Mouse (Mus musculus) kidney, postnatal 14 days (tissue): Measurements from ENCODE around the gene Slk.

Experiments
- DNase-seq: peaks from one replicate; pipeline ENCODE4 v3.0.0; 2022; ENCODE audit warnings: mixed read lengths

Gene Slk

GRCm38 (mm10) chr19:47579225-47579787 lies at the start of gene Slk:
Slk (plus strand) TSS chr19:47579678.
- peak; percentile 92 for DNase-seq

- no peak for DNase-seq
Measured at GRCm38 (mm10) chr19:47531309-47531708, 48.2 kb upstream of the Slk start.

- no peak for DNase-seq
Measured at GRCm38 (mm10) chr19:47532449-47532848, 47.0 kb upstream of the Slk start.

DNA sequence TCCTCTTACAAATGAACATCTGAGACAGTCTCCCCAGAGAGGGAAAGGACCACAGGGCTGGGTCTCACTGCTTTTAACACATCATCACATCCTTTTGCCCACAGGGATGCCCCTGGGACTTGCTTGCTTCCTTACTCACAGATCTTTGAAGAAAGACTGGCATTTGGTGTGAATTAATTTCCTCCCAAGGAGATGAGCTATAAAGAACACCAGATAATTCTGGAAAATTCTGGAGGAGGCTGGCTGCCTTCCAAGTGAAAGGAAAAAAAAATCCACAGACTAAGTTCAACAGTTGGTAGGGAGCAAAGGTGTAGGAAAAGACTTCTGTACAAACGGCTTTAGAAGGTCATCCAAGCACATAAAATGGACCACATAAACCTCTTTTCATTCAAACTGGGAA lies 45.3 kb upstream of the Slk start:
- DNase-seq: peak; percentile 66

DNA sequence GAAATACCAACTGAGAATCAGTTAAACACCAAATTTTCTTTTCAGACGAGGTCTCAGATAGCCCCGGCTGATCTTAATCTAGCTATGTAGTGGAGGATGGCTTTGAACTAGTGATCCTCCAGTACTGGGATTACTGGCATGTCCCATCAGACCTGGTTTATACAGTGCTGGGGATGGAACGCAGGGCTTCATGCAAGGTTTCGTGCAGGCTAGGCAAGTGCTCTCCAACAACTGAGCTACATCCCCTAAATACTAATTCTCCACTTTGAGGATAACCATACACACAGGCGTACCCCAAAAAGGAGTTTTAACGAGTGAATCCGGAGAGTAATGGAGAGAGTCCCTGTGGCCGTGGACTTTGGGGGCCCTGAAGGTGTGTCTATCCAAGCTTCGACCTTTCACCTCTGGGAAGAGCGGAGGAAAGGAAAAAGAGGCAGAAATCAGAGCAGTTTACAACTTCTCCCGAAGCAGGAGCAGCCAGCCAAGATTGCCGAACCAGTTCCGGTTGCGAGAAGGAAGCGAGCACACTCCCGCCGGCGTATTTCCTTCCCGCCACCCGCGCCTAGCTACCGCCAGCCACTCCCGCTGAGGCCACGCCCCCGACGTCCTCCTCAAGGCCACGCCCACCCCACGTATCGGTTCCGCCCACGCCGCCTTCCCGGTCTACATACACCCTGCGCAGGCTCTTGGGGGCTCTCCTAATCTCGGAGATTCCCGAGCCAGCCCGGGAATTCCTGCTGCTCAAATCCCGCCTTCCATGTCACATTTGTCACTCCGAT lies 42.8 kb upstream of the Slk start:
- DNase-seq: peak; percentile 99

GRCm38 (mm10) chr19:47537300-47537792 lies 42.1 kb upstream of the Slk start, which contains the start of gene Stn1:
Stn1 (minus strand) TSS chr19:47537507.
- DNase-seq: no peak

- no peak for DNase-seq
Measured at GRCm38 (mm10) chr19:47537879-47538278, 41.6 kb upstream of the Slk start.

DNA sequence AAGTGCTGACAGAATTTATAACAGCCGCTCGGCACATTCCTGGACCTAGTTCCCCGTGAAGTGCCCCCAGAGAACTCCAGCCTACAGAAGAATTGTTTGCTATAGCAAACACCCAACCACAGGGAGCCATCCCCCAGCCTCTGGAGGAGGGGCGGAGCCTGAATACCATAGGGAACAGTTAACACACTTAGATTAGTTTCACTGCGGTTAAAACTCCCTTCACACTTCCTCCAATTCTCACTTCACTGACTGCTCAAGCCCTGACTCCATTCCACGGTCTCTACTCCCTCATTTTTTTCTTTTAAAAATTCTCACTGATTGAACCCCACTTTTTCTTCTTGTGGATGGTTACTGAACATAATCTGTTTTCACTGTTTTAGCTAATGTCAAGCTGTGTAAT lies 40.7 kb upstream of the Slk start:
- DNase-seq: peak; percentile 36

- no peak for DNase-seq
Measured at GRCm38 (mm10) chr19:47542441-47542840, 37.0 kb upstream of the Slk start.

- DNase-seq: no peak
Measured at GRCm38 (mm10) chr19:47545055-47545454, 34.4 kb upstream of the Slk start.

- no peak for DNase-seq
Measured at GRCm38 (mm10) chr19:47545528-47545927, 34.0 kb upstream of the Slk start.

DNA sequence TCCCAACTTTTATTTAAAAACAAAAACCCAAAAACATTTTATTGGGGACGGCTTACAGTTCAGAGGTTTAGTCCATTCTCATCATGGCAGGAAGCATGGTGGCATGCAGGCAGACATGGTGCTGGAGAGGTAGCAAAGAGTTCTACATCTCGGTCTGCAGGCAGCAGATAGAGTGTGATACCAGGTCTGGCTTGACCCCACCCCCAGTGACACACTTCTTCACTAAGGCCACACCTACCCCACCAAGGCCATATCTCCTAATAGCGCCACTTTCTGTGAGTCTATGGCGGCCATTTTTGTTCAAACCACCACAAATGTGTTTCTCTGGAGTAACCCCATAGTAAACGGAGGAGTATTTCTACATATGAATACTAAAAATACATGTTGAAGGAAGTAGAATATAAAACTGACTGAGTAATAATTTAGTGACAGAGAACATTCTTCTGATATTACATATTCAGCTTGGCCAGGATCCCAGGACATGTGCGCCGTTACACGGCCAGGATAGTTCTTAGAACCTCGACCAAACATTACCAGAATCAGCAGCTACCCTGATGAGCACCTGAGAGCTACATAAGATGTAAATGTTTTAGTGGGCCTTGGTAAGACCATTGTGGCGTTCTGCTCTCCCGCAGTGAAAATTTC lies 30.9 kb upstream of the Slk start:
- DNase-seq: no peak

DNA sequence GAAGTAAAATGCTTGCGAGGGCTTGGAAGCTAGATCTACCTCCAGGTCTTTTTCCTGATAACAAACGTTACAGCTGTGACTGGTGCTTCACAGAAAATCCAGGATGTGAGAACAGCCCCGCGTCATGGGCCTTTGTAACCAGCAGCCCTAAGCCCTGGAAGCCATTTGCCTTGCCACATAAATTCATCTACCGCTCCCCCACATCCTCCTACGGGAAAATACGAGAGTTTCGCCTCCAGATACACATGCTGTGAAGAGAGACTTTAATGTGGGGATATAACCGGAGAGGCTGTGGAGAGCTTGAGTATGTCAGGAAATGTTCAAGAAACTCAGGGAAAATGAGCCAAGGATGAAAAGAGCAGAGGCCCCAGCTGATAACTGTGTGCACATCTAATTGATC lies 30.3 kb upstream of the Slk start:
- DNase-seq: no peak

DNA sequence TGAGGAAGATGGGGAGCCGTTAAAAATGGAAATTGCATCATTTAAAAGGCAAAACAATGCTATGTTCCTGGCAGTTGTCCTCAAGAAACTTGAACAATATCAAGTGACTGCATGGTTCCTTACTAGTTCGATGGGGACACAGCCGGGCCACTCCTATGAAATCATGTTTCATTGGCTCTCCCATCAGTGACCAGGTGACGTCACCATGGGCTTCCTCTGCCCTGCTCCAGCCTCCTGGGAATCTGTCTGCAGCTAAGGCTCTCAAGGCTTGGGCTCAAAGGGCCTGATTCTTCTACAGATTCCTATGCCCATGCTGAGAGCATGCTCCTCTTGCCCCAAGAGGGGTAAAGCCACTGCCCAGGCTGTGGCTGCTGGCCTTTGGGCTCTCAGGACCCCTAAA lies 29.9 kb upstream of the Slk start:
- DNase-seq: no peak

DNA sequence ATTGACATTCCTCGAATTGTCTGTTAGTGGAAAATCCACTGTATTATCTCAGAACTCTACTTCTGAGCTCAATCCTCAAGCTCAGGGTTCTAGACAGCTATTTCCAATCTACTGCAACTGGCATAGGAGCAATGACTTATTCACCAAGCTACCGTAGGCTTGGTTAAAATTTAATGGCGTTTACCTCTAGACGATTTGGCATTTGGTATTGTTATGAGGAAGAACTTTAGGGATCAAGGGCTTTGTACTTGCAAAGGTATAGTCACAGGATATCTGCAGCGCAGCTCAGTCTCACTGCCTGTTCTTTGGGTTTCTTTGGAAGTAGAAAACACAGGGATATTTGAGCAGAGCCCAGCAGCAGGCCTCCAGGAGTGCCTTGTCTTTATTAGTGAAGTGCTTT lies 20.3 kb upstream of the Slk start:
- DNase-seq: no peak

GRCm38 (mm10) chr19:47559751-47560512 lies 19.5 kb upstream of the Slk start:
- no peak for DNase-seq

GRCm38 (mm10) chr19:47560544-47561161 lies 18.8 kb upstream of the Slk start:
- no peak for DNase-seq

- DNase-seq: peak; percentile 62
Measured at GRCm38 (mm10) chr19:47561996-47562441, 17.5 kb upstream of the Slk start.

GRCm38 (mm10) chr19:47563715-47564114 lies 15.8 kb upstream of the Slk start:
- no peak for DNase-seq

- DNase-seq: no peak
Measured at GRCm38 (mm10) chr19:47565031-47565654, 14.3 kb upstream of the Slk start.

DNA sequence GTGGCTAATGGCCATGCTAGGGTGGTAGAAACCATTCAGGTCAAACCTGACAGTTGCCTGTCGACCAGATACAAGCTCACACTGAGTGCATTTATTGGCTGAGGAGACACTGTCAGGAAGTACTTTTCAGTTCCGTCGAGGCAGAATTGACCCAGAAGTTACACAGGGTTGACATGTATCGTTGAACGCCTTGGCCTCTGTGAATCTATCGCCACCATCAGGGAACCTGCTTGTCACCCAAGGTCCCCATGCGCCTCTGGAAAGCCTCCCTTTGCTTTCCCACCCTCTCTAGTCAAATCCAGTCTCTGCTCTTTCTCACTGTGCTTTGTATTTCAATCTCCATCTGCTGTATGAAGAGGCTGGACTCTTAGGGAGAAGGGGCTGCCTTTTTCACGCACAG lies 13.5 kb upstream of the Slk start:
- DNase-seq: no peak

DNA sequence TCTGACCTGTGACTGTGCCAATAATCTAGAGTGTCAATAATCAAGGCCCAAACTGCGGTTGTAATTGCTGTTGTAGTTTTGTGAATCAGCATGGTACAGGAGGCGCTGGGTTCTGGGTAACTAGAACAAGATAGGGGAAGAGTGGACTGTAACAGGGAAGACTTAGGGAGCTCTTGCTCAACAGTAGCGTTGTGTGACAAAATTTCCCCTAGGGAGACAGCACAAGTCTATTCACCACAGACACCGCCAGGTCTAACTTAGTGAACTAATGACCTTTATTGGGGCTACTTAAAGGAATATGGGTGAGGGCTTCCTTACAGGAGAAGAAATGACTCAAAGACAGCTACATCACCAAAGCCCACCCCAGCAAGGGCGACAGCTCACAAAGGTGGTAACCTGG lies 9.4 kb upstream of the Slk start:
- no peak for DNase-seq
